12 mouse cellular contexts compared by ENCODE assay signal in the genomic region with DNA sequence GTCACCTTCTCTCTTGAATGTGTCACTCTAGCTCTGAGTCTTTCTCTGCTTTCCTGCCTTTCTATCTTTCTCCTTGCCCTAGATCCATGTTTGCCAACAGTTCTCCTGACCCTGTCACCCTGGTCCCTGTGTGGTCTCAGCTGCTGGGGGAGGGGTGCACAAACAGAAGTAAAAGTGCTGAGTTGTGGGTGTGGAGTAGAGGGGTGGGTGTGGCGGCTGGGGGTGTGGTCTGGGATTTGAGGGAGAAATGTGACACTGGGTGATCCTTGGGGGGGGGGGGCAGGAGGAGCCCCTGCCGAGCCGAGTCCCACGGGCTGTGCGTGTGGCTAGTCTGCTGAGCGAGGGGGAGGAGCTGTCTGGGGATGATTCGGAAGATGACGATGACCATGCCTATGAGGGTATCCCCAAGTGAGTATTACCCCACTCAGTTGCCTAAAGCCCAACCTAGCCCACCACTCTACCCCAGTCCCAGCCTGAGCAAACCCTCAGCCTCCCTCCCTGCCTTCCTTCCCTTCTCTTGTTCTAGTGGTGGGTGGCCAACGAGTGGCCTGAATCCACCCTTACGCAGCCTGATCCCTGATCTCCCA. TPM values are rescaled to one million over a fixed set of nuclear protein-coding genes. Genes with fewer than 3 reads are reported as not detected.
A peak's percentile ranks its signal among the peaks of the same experiment; 100 is the strongest.
DNase-seq lines count a peak whose midpoint lies in the region; ATAC-seq and TF ChIP-seq lines count a peak whose summit lies in the region.
"Had no signal": no experiment of that assay in that cellular context is flagged by ENCODE, and none has a peak within 500 bp of the region (broad histone marks: within the 10 kb centered on the region; RNA-seq: fewer than 3 reads in every experiment).

No protein-coding gene starts in this region.

- no peak for TF ChIP-seq EP300 in liver, embryonic 14.5 days (IDR thresholded peaks at IDR 0.05; ENCODE audit: low read depth)

- H3K4me3 ChIP-seq in hindbrain, embryonic 10.5 days: no peak overlapping the region
- H3K4me3 ChIP-seq in hindbrain, embryonic 12.5 days: no peak overlapping the region
- peak overlapping the region; percentile 47; the same call in 1 of the 2 replicates for H3K4me3 ChIP-seq in G1E (ENCODE audit: low read depth, low read length)
- no peak overlapping the region for H3K4me3 ChIP-seq in embryonic facial prominence, embryonic 11.5 days (ENCODE audit: low read depth, low read length)
- no peak overlapping the region for H3K4me3 ChIP-seq in liver, embryonic 14.5 days (ENCODE audit: insufficient read depth in 1 of 2, low read depth in 2 of 2, low read length in 2 of 2)
- H3K4me3 ChIP-seq: midbrain, embryonic 10.5 days; neural tube, embryonic 12.5 days had no signal

- H3K9me3 ChIP-seq in hindbrain, embryonic 10.5 days: no peaks in the 10 kb centered on the region
- no peaks in the 10 kb centered on the region for H3K9me3 ChIP-seq in hindbrain, embryonic 12.5 days (replicated peaks)
- no peaks in the 10 kb centered on the region for H3K9me3 ChIP-seq in G1E (replicated peaks)
- no peaks in the 10 kb centered on the region for H3K9me3 ChIP-seq in embryonic facial prominence, embryonic 11.5 days (replicated peaks; ENCODE audit: control insufficient read depth, low read length)
- H3K9me3 ChIP-seq in liver, embryonic 14.5 days (ENCODE audit: control insufficient read depth, low read length): no peaks in the 10 kb centered on the region
- H3K9me3 ChIP-seq: midbrain, embryonic 10.5 days; neural tube, embryonic 12.5 days had no signal

- H3K27me3 ChIP-seq in hindbrain, embryonic 10.5 days (ENCODE audit: insufficient read depth, poor library complexity, severe bottlenecking): no peaks in the 10 kb centered on the region
- H3K27me3 ChIP-seq in hindbrain, embryonic 12.5 days: no peaks in the 10 kb centered on the region
- no peaks in the 10 kb centered on the region for H3K27me3 ChIP-seq in G1E (ENCODE audit: insufficient read depth, low read length)
- H3K27me3 ChIP-seq in embryonic facial prominence, embryonic 11.5 days (ENCODE audit: control insufficient read depth, insufficient read depth, low read length): no peaks in the 10 kb centered on the region
- H3K27me3 ChIP-seq in liver, embryonic 14.5 days (ENCODE audit: control insufficient read depth, insufficient read depth, low read length): no peaks in the 10 kb centered on the region
- H3K27me3 ChIP-seq: CH12.LX; neural tube, embryonic 12.5 days had no signal

- intact Hi-C loops in gastrocnemius, postnatal 14 days (cut with DNase I; ENCODE audit: low total_unique reads): no loop called here

- H3K27ac ChIP-seq in hindbrain, embryonic 10.5 days: peak overlapping the region; percentile 72; the same call in 1 of the 2 replicates
- H3K27ac ChIP-seq in hindbrain, embryonic 12.5 days: no peak overlapping the region
- no peak overlapping the region for H3K27ac ChIP-seq in embryonic facial prominence, embryonic 11.5 days (replicated peaks; ENCODE audit: low read depth, low read length)
- no peak overlapping the region for H3K27ac ChIP-seq in liver, embryonic 14.5 days
- H3K27ac ChIP-seq: neural tube, embryonic 12.5 days had no signal

- no peak overlapping the region for H3K9ac ChIP-seq in hindbrain, embryonic 12.5 days
- H3K9ac ChIP-seq in embryonic facial prominence, embryonic 11.5 days (replicated peaks; ENCODE audit: low read length): no peak overlapping the region
- H3K9ac ChIP-seq in liver, embryonic 14.5 days (replicated peaks): no peak overlapping the region
- H3K9ac ChIP-seq: neural tube, embryonic 12.5 days had no signal

- peaks cover 30% of the 10 kb centered on the region for H3K4me1 ChIP-seq in hindbrain, embryonic 10.5 days (replicated peaks)
- H3K4me1 ChIP-seq in hindbrain, embryonic 12.5 days: peaks cover 8% of the 10 kb centered on the region
- H3K4me1 ChIP-seq in G1E (ENCODE audit: insufficient read depth, low read depth, low read length): peaks cover 55% of the 10 kb centered on the region
- peaks cover 2% of the 10 kb centered on the region; the same call in 1 of the 2 replicates for H3K4me1 ChIP-seq in embryonic facial prominence, embryonic 11.5 days (ENCODE audit: control insufficient read depth, insufficient read depth, low read length)
- H3K4me1 ChIP-seq in liver, embryonic 14.5 days (replicated peaks; ENCODE audit: control insufficient read depth in 2 of 2, insufficient read depth in 2 of 2, low read length in 1 of 2): peaks cover 5 to 18% of the 10 kb centered on the region in 2 experiments

- no peaks in the 10 kb centered on the region for H3K36me3 ChIP-seq in hindbrain, embryonic 10.5 days
- no peaks in the 10 kb centered on the region for H3K36me3 ChIP-seq in hindbrain, embryonic 12.5 days
- peaks cover 92% of the 10 kb centered on the region for H3K36me3 ChIP-seq in G1E (replicated peaks)
- H3K36me3 ChIP-seq in embryonic facial prominence, embryonic 11.5 days (replicated peaks; ENCODE audit: control insufficient read depth, insufficient read depth, low read depth, low read length): no peaks in the 10 kb centered on the region
- no peaks in the 10 kb centered on the region for H3K36me3 ChIP-seq in liver, embryonic 14.5 days (replicated peaks; ENCODE audit: control insufficient read depth, insufficient read depth, low read depth)
- H3K36me3 ChIP-seq: midbrain, embryonic 10.5 days; neural tube, embryonic 12.5 days had no signal

- ATAC-seq in hindbrain, embryonic 12.5 days (ENCODE audit: low FRiP score): no peak
- no peak for ATAC-seq in G1E (ENCODE audit: extremely low read depth, insufficient number of reproducible peaks, low FRiP score, poor library complexity, severe bottlenecking)
- ATAC-seq in embryonic facial prominence, embryonic 11.5 days (replicated peaks; ENCODE audit: insufficient number of reproducible peaks, low FRiP score, low TSS enrichment, low read depth): 0 out of 2 replicates have a peak, but pooled peaks have one; percentile 11
- ATAC-seq in liver, embryonic 14.5 days (ENCODE audit: insufficient read depth): peak; percentile 32; the same call in 1 of the 2 replicates
- no peak for ATAC-seq in erythroid progenitor cell, adult 5-6 weeks (replicated peaks; ENCODE audit: low FRiP score, poor library complexity, severe bottlenecking)

- 55% methylated on average over 10 of the region's 10 CpGs for WGBS in hindbrain, embryonic 10.5 days
- WGBS in hindbrain, embryonic 12.5 days: 56% methylated on average over 5 of the region's 10 CpGs
- WGBS in embryonic facial prominence, embryonic 11.5 days: 60% methylated on average over 8 of the region's 10 CpGs
- WGBS in liver, embryonic 14.5 days (ENCODE audit: insufficient replicate concordance): 50% methylated on average over 10 of the region's 10 CpGs

- DNase-seq in hindbrain, embryonic 10.5 days (ENCODE audit: low spot score): no peak
- peak; percentile 33 for DNase-seq in G1E (ENCODE audit: low spot score)
- DNase-seq in embryonic facial prominence, embryonic 11.5 days (ENCODE audit: low spot score): no peak
- no peak for DNase-seq in liver, embryonic 14.5 days (ENCODE audit: low read depth in 3 of 3, low spot score in 3 of 3)
- no peak for DNase-seq in thymus, postnatal 10 days (ENCODE audit: low spot score in 2 of 2)
- DNase-seq in gastrocnemius, postnatal 14 days: no peak
- DNase-seq: right cerebral cortex, postnatal 14 days had no signal

- no peak for TF ChIP-seq CTCF in G1E (IDR thresholded peaks at IDR 0.05; ENCODE audit: low read depth, low read length)
- no peak for TF ChIP-seq CTCF in liver, embryonic 14.5 days (IDR thresholded peaks at IDR 0.05; ENCODE audit: low read depth)

- no peak overlapping the region for H3K4me2 ChIP-seq in hindbrain, embryonic 12.5 days (replicated peaks)
- H3K4me2 ChIP-seq in embryonic facial prominence, embryonic 11.5 days (ENCODE audit: low read depth, low read length): no peak overlapping the region
- H3K4me2 ChIP-seq in liver, embryonic 14.5 days (ENCODE audit: low read depth): 0 out of 2 replicates have a peak overlapping the region, but pooled peaks have one; percentile 13
- H3K4me2 ChIP-seq: neural tube, embryonic 12.5 days had no signal

RNA-seq across cellular contexts. Expression of a gene that starts 24.7 kb away (rescaled TPM):
- 0.82 and 1.3 TPM in 2 replicates for polyA plus RNA-seq in hindbrain, embryonic 10.5 days (2016; fragmentation: Nextera tagmentation; extraction: Ambion mirVana)
- not detected in 2 replicates for polyA plus RNA-seq in hindbrain, embryonic 12.5 days (2016; fragmentation: Nextera tagmentation; extraction: Ambion mirVana)
- total RNA-seq in G1E (2014; fragmentation: Nextera tagmentation): not detected in 2 replicates
- total RNA-seq in G1E (2017): not detected in 2 replicates
- 0.02 and 0.03 TPM in 2 replicates for polyA plus RNA-seq in G1E (2012)
- polyA plus RNA-seq in embryonic facial prominence, embryonic 11.5 days (2014; fragmentation: Nextera tagmentation; extraction: Ambion mirVana): 4.2 TPM in 1 of 2 replicates, not detected in the other
- polyA plus RNA-seq in liver, embryonic 14.5 days (2012; rRNA removed): not detected in 2 replicates
- polyA plus RNA-seq in liver, embryonic 14.5 days (2014; fragmentation: Nextera tagmentation; extraction: Ambion mirVana): 4.3 TPM in 1 of 2 replicates, not detected in the other
- total RNA-seq in gastrocnemius, postnatal 14 days (2021): 1 to 10 TPM; 2.3 to 6.4 TPM
- total RNA-seq in erythroid progenitor cell, adult 5-6 weeks (2015; ENCODE audit: low replicate concordance): not detected in 2 replicates
- total RNA-seq in erythroid progenitor cell, adult 5-6 weeks (2017; ENCODE audit: low replicate concordance): 4.2 TPM in 1 of 2 replicates, not detected in the other
- polyA plus RNA-seq: neural tube, embryonic 12.5 days had no signal

RNA-seq across cellular contexts. Expression of a gene that starts 35.5 kb away (rescaled TPM):
- polyA plus RNA-seq in hindbrain, embryonic 10.5 days (2016; fragmentation: Nextera tagmentation; extraction: Ambion mirVana): 18.3 and 30.3 TPM in 2 replicates
- 26.9 and 27.4 TPM in 2 replicates for polyA plus RNA-seq in hindbrain, embryonic 12.5 days (2016; fragmentation: Nextera tagmentation; extraction: Ambion mirVana)
- total RNA-seq in G1E (2014; fragmentation: Nextera tagmentation): not detected in 2 replicates
- total RNA-seq in G1E (2017): 0.12 and 0.55 TPM in 2 replicates
- polyA plus RNA-seq in G1E (2012): not detected in 2 replicates
- 10.6 and 18.6 TPM in 2 replicates for polyA plus RNA-seq in embryonic facial prominence, embryonic 11.5 days (2014; fragmentation: Nextera tagmentation; extraction: Ambion mirVana)
- polyA plus RNA-seq in liver, embryonic 14.5 days (2012; rRNA removed): 3.0 and 3.2 TPM in 2 replicates
- polyA plus RNA-seq in liver, embryonic 14.5 days (2014; fragmentation: Nextera tagmentation; extraction: Ambion mirVana): 2.5 and 6.6 TPM in 2 replicates
- 10 to 100 TPM; 35.1 to 37.3 TPM for total RNA-seq in gastrocnemius, postnatal 14 days (2021)
- 15.9 and 17.2 TPM in 2 replicates for total RNA-seq in erythroid progenitor cell, adult 5-6 weeks (2015; ENCODE audit: low replicate concordance)
- 1.7 and 11.8 TPM in 2 replicates for total RNA-seq in erythroid progenitor cell, adult 5-6 weeks (2017; ENCODE audit: low replicate concordance)

RNA-seq across cellular contexts. Expression of a gene that starts 38.1 kb away (rescaled TPM):
- polyA plus RNA-seq in hindbrain, embryonic 10.5 days (2016; fragmentation: Nextera tagmentation; extraction: Ambion mirVana): 14.7 and 19.2 TPM in 2 replicates
- 17.2 and 26.9 TPM in 2 replicates for polyA plus RNA-seq in hindbrain, embryonic 12.5 days (2016; fragmentation: Nextera tagmentation; extraction: Ambion mirVana)
- total RNA-seq in G1E (2014; fragmentation: Nextera tagmentation) (39.7 and 67.6 TPM in 2 replicates), G1E (2017) (102 and 115 TPM in 2 replicates)
- polyA plus RNA-seq in G1E (2012): 55.1 and 62.0 TPM in 2 replicates
- 13.5 and 14.1 TPM in 2 replicates for polyA plus RNA-seq in embryonic facial prominence, embryonic 11.5 days (2014; fragmentation: Nextera tagmentation; extraction: Ambion mirVana)
- 13.3 and 13.7 TPM in 2 replicates for polyA plus RNA-seq in liver, embryonic 14.5 days (2012; rRNA removed)
- polyA plus RNA-seq in liver, embryonic 14.5 days (2014; fragmentation: Nextera tagmentation; extraction: Ambion mirVana): 12.9 and 13.9 TPM in 2 replicates
- total RNA-seq in gastrocnemius, postnatal 14 days (2021): 10 to 100 TPM; 19.5 to 21.0 TPM
- total RNA-seq in erythroid progenitor cell, adult 5-6 weeks (2015; ENCODE audit: low replicate concordance): 15.1 and 20.1 TPM in 2 replicates
- 10.6 and 12.7 TPM in 2 replicates for total RNA-seq in erythroid progenitor cell, adult 5-6 weeks (2017; ENCODE audit: low replicate concordance)

Comparison
In these comparisons a context has a peak if more than half of its experiments do, and no peak if none do; other contexts are left out.
1. ATAC-seq: peak in embryonic facial prominence, embryonic 11.5 days (single experiment) and liver, embryonic 14.5 days (single experiment); none in hindbrain, embryonic 12.5 days (single experiment), G1E (single experiment) and erythroid progenitor cell, adult 5-6 weeks (single experiment).